Mouse (Mus musculus): Measurements from ENCODE around the gene Slco4a1. TPM values are rescaled to one million over a fixed set of nuclear protein-coding genes. Genes with fewer than 3 reads are reported as not detected.

Gene Slco4a1
- polyA plus RNA-seq, 1 experiment from 2014 or later, result 2.1 TPM

Other genes starting within 250 kb of the Slco4a1 start
- 17.7 and 32.1 TPM in 2 replicates for gene Lama5, start 230.4 kb upstream of the Slco4a1 start, polyA plus RNA-seq (2015; fragmentation: Nextera tagmentation; extraction: Ambion mirVana)
- gene Rps21, start 198.9 kb upstream of the Slco4a1 start, polyA plus RNA-seq (2015; fragmentation: Nextera tagmentation; extraction: Ambion mirVana), result 208 and 247 TPM in 2 replicates
- 6.1 and 9.9 TPM in 2 replicates for gene Cables2, start 182.7 kb upstream of the Slco4a1 start, polyA plus RNA-seq (2015; fragmentation: Nextera tagmentation; extraction: Ambion mirVana)
- gene Rbbp8nl, start 166.4 kb upstream of the Slco4a1 start, polyA plus RNA-seq (2015; fragmentation: Nextera tagmentation; extraction: Ambion mirVana), result 0.05 and 0.22 TPM in 2 replicates
- gene Gata5, start 121.5 kb upstream of the Slco4a1 start, polyA plus RNA-seq (2015; fragmentation: Nextera tagmentation; extraction: Ambion mirVana), result 3.9 and 5.7 TPM in 2 replicates
- 1.9 and 2.0 TPM in 2 replicates for gene Ntsr1, start 43.7 kb downstream of the Slco4a1 start, polyA plus RNA-seq (2015; fragmentation: Nextera tagmentation; extraction: Ambion mirVana)
- 25.4 and 29.1 TPM in 2 replicates for gene Mrgbp, start 125.1 kb downstream of the Slco4a1 start, polyA plus RNA-seq (2015; fragmentation: Nextera tagmentation; extraction: Ambion mirVana)
- 47.3 and 53.0 TPM in 2 replicates for gene Ogfr, start 133.0 kb downstream of the Slco4a1 start, polyA plus RNA-seq (2015; fragmentation: Nextera tagmentation; extraction: Ambion mirVana)
- gene Col9a3, start 141.5 kb downstream of the Slco4a1 start, polyA plus RNA-seq (2015; fragmentation: Nextera tagmentation; extraction: Ambion mirVana), result 11.7 and 13.1 TPM in 2 replicates
- gene Tcfl5, start 186.5 kb downstream of the Slco4a1 start, polyA plus RNA-seq (2015; fragmentation: Nextera tagmentation; extraction: Ambion mirVana), result not detected in 2 replicates

Data from heart, embryonic 16.5 days (tissue).